Mouse (Mus musculus) c-Kit-positive CD71-positive TER-119-positive erythroid progenitor cells, embryonic 14.5 days (primary cell): ENCODE results near the gene Hmgn2.
A peak's percentile ranks its signal among the peaks of the same experiment; 100 is the strongest.
"Not testable (repeated sequence)": the region's sequence is repeated elsewhere in the genome, so short reads cannot be mapped to it uniquely, and the experiment has no call there.

Source experiments
- DNase-seq: peaks from one replicate; pipeline ENCODE4 v3.0.0-alpha.2; 2013; ENCODE audit warnings: low spot score

Gene Hmgn2

GRCm38 (mm10) chr4:133968150-133968921 lies at the start of gene Hmgn2:
TSS of gene Hmgn2 (minus strand) at chr4:133968650.
- peak; percentile 57 for DNase-seq

- no peak for DNase-seq
These were observed 48.9 kb upstream of the Hmgn2 start for GRCm38 (mm10) chr4:134017201-134017865.

- no peak for DNase-seq
These were observed 48.3 kb upstream of the Hmgn2 start for GRCm38 (mm10) chr4:134016767-134017166.

DNA sequence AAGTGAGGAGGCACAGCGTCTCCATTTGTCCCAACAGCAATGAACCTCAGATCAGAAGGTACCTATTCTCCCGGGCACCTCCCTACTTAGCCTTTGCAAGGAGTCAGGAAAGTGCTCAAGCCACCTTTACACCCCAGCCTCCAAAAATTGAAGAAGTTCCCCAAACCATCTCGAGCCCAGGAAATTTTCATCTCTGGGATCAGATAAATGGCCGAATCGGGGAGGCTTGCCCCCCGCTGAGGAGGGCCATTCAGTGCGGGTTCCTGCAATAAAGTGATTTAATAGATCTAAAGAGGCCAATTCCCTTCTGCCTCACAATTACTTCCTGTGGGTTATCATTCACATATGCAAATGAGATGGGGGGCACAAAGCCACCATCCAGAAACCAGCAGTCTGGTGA lies 47.8 kb upstream of the Hmgn2 start:
- DNase-seq = no peak

- no peak for DNase-seq
These were observed 44.5 kb upstream of the Hmgn2 start for GRCm38 (mm10) chr4:134012858-134013528.

- DNase-seq = no peak
These were observed 43.3 kb upstream of the Hmgn2 start for GRCm38 (mm10) chr4:134011450-134012414.

GRCm38 (mm10) chr4:134009709-134010108 lies 41.3 kb upstream of the Hmgn2 start:
- no peak for DNase-seq

DNA sequence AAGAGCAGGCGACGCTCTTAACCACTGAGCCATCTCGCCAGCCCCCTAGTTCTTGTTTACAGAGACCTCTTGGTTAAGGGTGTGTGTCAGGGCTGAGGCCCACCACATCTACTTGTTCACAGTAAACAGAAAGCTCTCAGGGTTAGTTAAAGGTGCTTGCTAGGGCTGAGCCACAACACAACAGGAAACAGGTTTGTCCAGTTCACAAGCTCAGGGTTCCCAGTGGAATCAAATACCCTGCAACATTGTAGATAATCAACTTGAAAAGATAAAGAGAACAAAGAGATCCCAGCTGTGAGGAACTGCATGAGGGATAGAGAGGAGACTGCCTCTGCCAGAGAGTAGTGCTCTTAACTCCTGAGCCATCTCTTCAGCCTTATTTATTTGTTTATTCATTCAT lies 38.4 kb upstream of the Hmgn2 start:
- DNase-seq = no peak

- DNase-seq = no peak
These were observed 37.3 kb upstream of the Hmgn2 start for GRCm38 (mm10) chr4:134005581-134006358.

- no peak for DNase-seq
These were observed 34.5 kb upstream of the Hmgn2 start for GRCm38 (mm10) chr4:134002903-134003302.

GRCm38 (mm10) chr4:134002246-134002645 lies 33.8 kb upstream of the Hmgn2 start:
- DNase-seq = no peak

- no peak for DNase-seq
These were observed 33.3 kb upstream of the Hmgn2 start for GRCm38 (mm10) chr4:134001710-134002109.

DNA sequence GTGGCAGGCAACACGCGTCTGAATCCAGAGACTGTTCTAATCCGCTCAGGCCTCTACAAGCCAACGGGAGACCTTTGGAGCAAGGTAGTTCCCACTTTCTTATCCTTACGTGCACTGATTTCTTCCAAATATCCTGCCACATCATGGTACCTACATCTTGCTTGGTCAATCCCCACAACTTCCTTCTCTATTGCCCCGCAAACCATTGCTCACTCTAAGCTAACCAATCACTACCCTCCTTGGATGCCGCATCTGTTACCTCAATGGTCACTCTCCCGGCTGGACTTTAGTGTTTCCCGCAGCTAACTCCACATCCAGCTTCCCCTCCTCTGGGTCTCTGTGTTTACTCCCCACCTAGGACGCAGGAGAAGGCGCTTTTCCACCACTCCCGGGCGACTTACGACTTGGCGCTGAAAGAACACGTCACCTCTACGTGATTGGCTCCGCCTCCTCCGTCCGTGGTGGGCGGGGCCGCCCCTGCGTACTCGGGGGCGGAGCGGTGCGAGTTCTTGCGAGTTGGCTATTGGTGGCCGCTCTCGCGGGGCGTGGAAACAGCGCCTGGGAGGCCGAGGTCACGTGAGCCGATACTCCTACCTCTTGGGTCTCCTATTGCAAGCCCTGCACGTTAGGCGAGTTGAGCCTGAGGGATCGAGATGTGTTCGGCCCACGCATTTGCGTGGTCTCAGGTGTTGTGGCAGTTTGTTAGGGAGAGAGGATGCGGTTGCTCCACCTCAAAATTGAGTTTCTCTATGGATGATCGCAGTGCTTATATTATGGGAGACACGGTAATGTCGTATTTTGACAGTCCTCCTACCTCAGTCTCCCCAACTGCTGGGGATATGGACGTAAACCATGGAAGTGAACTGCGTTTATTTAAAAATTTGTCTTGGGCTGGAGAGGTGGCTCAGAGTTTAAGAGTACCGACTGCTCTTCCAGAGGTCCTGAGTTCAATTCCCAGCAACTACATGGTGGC lies 32.3 kb upstream of the Hmgn2 start, which contains the start of gene Dhdds:
Gene Dhdds, minus strand, starts transcription at position 453 of the 973 bp plus-strand sequence.
- DNase-seq = peak; percentile 98

GRCm38 (mm10) chr4:133994697-133995096 lies 26.2 kb upstream of the Hmgn2 start:
- no peak for DNase-seq

DNA sequence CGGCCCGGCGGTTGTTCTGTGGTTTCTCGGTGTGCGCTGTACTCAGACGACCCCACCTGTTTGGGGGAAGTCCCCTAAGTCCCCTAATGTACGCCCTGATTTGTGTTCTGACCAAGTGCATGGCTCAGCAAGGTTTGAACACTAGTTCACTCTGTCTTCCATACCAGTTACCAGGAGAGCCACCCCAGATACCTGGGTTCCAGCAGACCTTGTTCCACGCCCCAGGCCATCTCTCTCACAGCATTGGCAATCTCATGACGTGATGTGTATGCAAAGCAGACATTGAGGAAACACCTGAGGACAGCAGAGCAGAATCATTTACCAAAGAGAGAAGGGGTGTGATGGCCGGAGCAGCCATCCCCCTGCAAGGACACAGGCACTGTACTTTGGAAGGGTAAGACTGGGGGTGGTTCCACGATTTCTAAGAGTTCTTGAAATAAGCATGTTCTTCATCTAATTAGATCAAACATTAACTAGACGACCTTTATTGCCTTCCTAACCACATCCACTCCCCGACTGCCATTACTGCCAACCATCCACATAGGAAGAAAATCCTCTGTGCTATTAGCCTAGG lies 22.7 kb upstream of the Hmgn2 start:
- no peak for DNase-seq

- no peak for DNase-seq
These were observed 21.6 kb upstream of the Hmgn2 start for GRCm38 (mm10) chr4:133990035-133990434.

GRCm38 (mm10) chr4:133988289-133988688 lies 19.8 kb upstream of the Hmgn2 start:
- DNase-seq = not testable (repeated sequence)

- no peak for DNase-seq
These were observed 14.5 kb upstream of the Hmgn2 start for GRCm38 (mm10) chr4:133982936-133983335.

GRCm38 (mm10) chr4:133980496-133980895 lies 12.0 kb upstream of the Hmgn2 start:
- no peak for DNase-seq
